Mouse (Mus musculus) CH12.LX (cell line): ENCODE results near the gene Hlf. TPM values are rescaled to one million over a fixed set of nuclear protein-coding genes. Genes with fewer than 3 reads are reported as not detected.
A peak's percentile ranks its signal among the peaks of the same experiment; 100 is the strongest.

Experiments used
- DNase-seq: peaks from one replicate; pipeline ENCODE4 v3.0.0-alpha.2; 2013; ENCODE audit errors: extremely low read depth
- H3K27ac ChIP-seq: 2 replicates; pipeline ENCODE4 v1.5.1; 2012; ENCODE audit warnings: low read depth, mild to moderate bottlenecking, control low read depth, moderate library complexity; ENCODE audit not compliant: insufficient read depth
- H3K27me3 ChIP-seq: replicated peaks from 2 replicates; pipeline ENCODE3; 2012; ENCODE audit warnings: inconsistent platforms
- H3K36me3 ChIP-seq, 2 experiments: replicated peaks in 1 of 2; 2 replicates each; pipeline versions ENCODE3 to v1.6.1; 2012; ENCODE audit warnings: inconsistent platforms in 1 of 2, low read length in 1 of 2, mild to moderate bottlenecking in 1 of 2, mixed read lengths in 1 of 2, moderate library complexity in 1 of 2; ENCODE audit not compliant: control insufficient read depth in 1 of 2, insufficient read depth in 1 of 2
- H3K4me1 ChIP-seq, 2 experiments: 2 replicates each; pipeline ENCODE4 v1.6.1; 2012; ENCODE audit warnings: inconsistent platforms in 1 of 2, moderate library complexity in 1 of 2; ENCODE audit not compliant: insufficient read depth in 2 of 2, control insufficient read depth in 1 of 2
- H3K4me2 ChIP-seq: 2 replicates; pipeline ENCODE4 v1.6.1; 2012; ENCODE audit warnings: low read depth, mild to moderate bottlenecking, control low read depth; ENCODE audit not compliant: poor library complexity, insufficient read depth, severe bottlenecking
- H3K4me3 ChIP-seq, 3 experiments: fragments of 150-350 bp in 1 of 3; sonication (generic) in 1 of 3; replicated peaks in 1 of 3; 2 replicates each; pipeline versions ENCODE3 to v1.5.1; 2011 to 2012; ENCODE audit warnings: low read depth in 2 of 3, low read length in 2 of 3, mild to moderate bottlenecking in 2 of 3, moderate library complexity in 2 of 3, control low read depth in 1 of 3, improper control_type of control experiment in 1 of 3, inconsistent platforms in 1 of 3, mixed read lengths in 1 of 3; ENCODE audit not compliant: poor library complexity in 1 of 3
- H3K79me2 ChIP-seq: replicated peaks from 2 replicates; pipeline ENCODE4 v1.6.1; 2012; ENCODE audit warnings: mild to moderate bottlenecking, moderate library complexity; ENCODE audit not compliant: control insufficient read depth, poor library complexity, insufficient read depth, severe bottlenecking; ENCODE audit errors: extremely low read depth
- H3K9ac ChIP-seq: 2 replicates; pipeline ENCODE4 v1.6.1; 2012; ENCODE audit warnings: low read depth, mild to moderate bottlenecking, control low read depth, moderate library complexity; ENCODE audit not compliant: insufficient read depth
- H3K9me3 ChIP-seq: replicated peaks from 2 replicates; pipeline ENCODE3; 2012; ENCODE audit warnings: low read length, inconsistent platforms, mixed read lengths
- CHD1 ChIP-seq: IDR thresholded peaks from 2 replicates; pipeline ENCODE4 v1.6.1; 2012; ENCODE audit warnings: low read depth, low read length, improper control_type of control experiment, inconsistent platforms
- CTCF ChIP-seq, 2 experiments: IDR thresholded peaks in 1 of 2; conservative IDR thresholded peaks in 1 of 2; 2 replicates each; pipeline ENCODE4 v1.5.1; 2011 to 2012; ENCODE audit warnings: low read depth in 2 of 2, low read length in 2 of 2, improper control_type of control experiment in 1 of 2, inconsistent platforms in 1 of 2, mild to moderate bottlenecking in 1 of 2, moderate library complexity in 1 of 2
- ELF1 ChIP-seq: IDR thresholded peaks from 2 replicates; pipeline ENCODE4 v1.6.1; 2014; ENCODE audit warnings: low read depth, mild to moderate bottlenecking, inconsistent platforms, low read length, improper control_type of control experiment
- EP300 ChIP-seq: IDR thresholded peaks from 2 replicates; pipeline ENCODE4 v1.6.1; 2011; ENCODE audit warnings: low read length, improper control_type of control experiment
- GABPA ChIP-seq: IDR thresholded peaks from 2 replicates; pipeline ENCODE4 v1.6.1; 2012; ENCODE audit warnings: low read depth, low read length, improper control_type of control experiment, inconsistent platforms; ENCODE audit not compliant: insufficient replicate concordance
- IRF4 ChIP-seq: IDR thresholded peaks from 2 replicates; pipeline ENCODE4 v1.6.1; 2014; ENCODE audit warnings: low read depth, mild to moderate bottlenecking, inconsistent platforms, low read length, improper control_type of control experiment
- JUN ChIP-seq: IDR thresholded peaks from 2 replicates; pipeline ENCODE4 v1.6.1; 2011; ENCODE audit warnings: low read depth, mild to moderate bottlenecking, low read length, improper control_type of control experiment, moderate library complexity; ENCODE audit not compliant: insufficient read depth
- JUND ChIP-seq: conservative IDR thresholded peaks from 2 replicates; pipeline ENCODE4 v1.6.1; 2011; ENCODE audit warnings: low read depth, low read length, improper control_type of control experiment
- MAX ChIP-seq: IDR thresholded peaks from 2 replicates; pipeline ENCODE4 v1.6.1; 2011; ENCODE audit warnings: low read length, improper control_type of control experiment
- MXI1 ChIP-seq: IDR thresholded peaks from 2 replicates; pipeline ENCODE4 v1.6.1; 2011; ENCODE audit warnings: mild to moderate bottlenecking, low read depth, low read length, improper control_type of control experiment
- NRF1 ChIP-seq: IDR thresholded peaks from 2 replicates; pipeline ENCODE4 v1.6.1; 2014; ENCODE audit warnings: low read depth, mild to moderate bottlenecking, inconsistent platforms, low read length, improper control_type of control experiment, moderate library complexity
- RAD21 ChIP-seq: IDR thresholded peaks from 2 replicates; pipeline ENCODE4 v1.6.1; 2011; ENCODE audit warnings: low read depth, mild to moderate bottlenecking, low read length, improper control_type of control experiment, moderate library complexity
- RCOR1 ChIP-seq: conservative IDR thresholded peaks from 2 replicates; pipeline ENCODE4 v1.6.1; 2012; ENCODE audit warnings: low read depth, mild to moderate bottlenecking, inconsistent platforms, low read length, improper control_type of control experiment
- SIN3A ChIP-seq: IDR thresholded peaks from 2 replicates; pipeline ENCODE4 v1.6.1; 2012; ENCODE audit warnings: low read length, improper control_type of control experiment, inconsistent platforms
- TBP ChIP-seq: conservative IDR thresholded peaks from 2 replicates; pipeline ENCODE4 v1.6.1; 2011; ENCODE audit warnings: low read depth, low read length, improper control_type of control experiment
- UBTF ChIP-seq: IDR thresholded peaks from 2 replicates; pipeline ENCODE4 v1.6.1; 2012; ENCODE audit warnings: low read depth, mild to moderate bottlenecking, inconsistent platforms, low read length, improper control_type of control experiment, moderate library complexity
- ZC3H11A ChIP-seq: IDR thresholded peaks from 2 replicates; pipeline ENCODE4 v1.6.1; 2012; ENCODE audit warnings: low read depth, mild to moderate bottlenecking, inconsistent platforms, low read length, improper control_type of control experiment
- ZKSCAN1 ChIP-seq: IDR thresholded peaks from 2 replicates; pipeline ENCODE4 v1.6.1; 2012; ENCODE audit warnings: low read depth, inconsistent platforms, low read length, improper control_type of control experiment, borderline replicate concordance
- ZMIZ1 ChIP-seq: IDR thresholded peaks from 2 replicates; pipeline ENCODE4 v1.6.1; 2012; ENCODE audit warnings: low read depth, mild to moderate bottlenecking, inconsistent platforms, low read length, improper control_type of control experiment
- dilution Hi-C: fragments of 300-500 bp; cut with MboI; formaldehyde crosslinking; loops from 2 replicates; pipeline ENCODE4 v1.14.3; 2020; ENCODE audit warnings: low sequenced_read_pairs; ENCODE audit not compliant: extremely low pct_unique_long_range_greater_than_20kb, extremely low pct_ligation_motif_present
- in situ Hi-C: fragments of 300-500 bp; cut with MboI; formaldehyde crosslinking; loops from 3 replicates; pipeline ENCODE4 v1.14.3; 2019; ENCODE audit warnings: low sequenced_read_pairs, low pct_ligation_motif_present, low pct_unique_long_range_greater_than_20kb, mixed read lengths
- polyA plus RNA-seq: library from polyadenylated mRNA; unstranded; fragments of >175 nt; gene quantifications from 2 replicates; pipeline ENCODE4 v1.2.1, GENCODE M21; 2012; ENCODE audit warnings: low read depth; ENCODE audit not compliant: insufficient read length
- total RNA-seq, 2 experiments: library from RNA; depleted of rRNA; stranded (reverse); fragments of 300-350 nt in 1 of 2; fragments of >200 nt in 1 of 2; gene quantifications; 2 replicates each; pipeline ENCODE4 v1.2.3; 2012 to 2014

Gene Hlf
- total and polyA plus RNA-seq, 3 experiments, result 0.08 to 0.36 TPM; not detected in 1

DNA sequence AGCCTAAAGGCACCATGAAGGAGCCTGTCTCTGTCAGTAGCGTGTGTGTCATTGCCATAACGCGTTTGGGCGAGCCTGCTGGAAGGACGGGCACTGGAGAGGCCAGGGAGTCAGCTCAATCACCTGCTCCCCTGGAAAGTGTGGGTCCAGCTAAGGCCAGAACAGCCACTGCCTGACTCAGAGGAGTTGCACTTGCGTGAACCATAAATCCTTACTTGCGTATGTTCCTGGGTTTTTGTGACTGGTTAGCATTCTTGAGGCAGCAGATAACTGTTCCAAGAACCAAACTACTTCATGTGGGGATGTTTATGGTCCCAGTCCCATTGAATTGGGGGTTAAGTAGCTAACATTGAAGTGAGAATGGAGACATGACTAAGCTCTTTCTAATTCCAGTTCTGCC, 38.0 kb downstream of the Hlf start:
- H3K4me1 ChIP-seq, result peaks cover 8 to 30% of the 10 kb centered on the region in 2 experiments
- DNase-seq, result no peak
- dilution Hi-C loops, result no loop called here
- no peaks in the 10 kb centered on the region for H3K36me3 ChIP-seq
- in situ Hi-C loops, result no loop called here
- no peak overlapping the region for H3K9ac ChIP-seq
- no peaks in the 10 kb centered on the region for H3K79me2 ChIP-seq
- H3K4me2 ChIP-seq, result no peak overlapping the region
- H3K27me3 ChIP-seq, result no peaks in the 10 kb centered on the region
- no peaks in the 10 kb centered on the region for H3K9me3 ChIP-seq
- TF ChIP-seq ZC3H11A (no peak), JUND (no peak), SIN3A (no peak), ZKSCAN1 (no peak), IRF4 (no peak), MXI1 (no peak), CHD1 (no peak), CTCF (conservative IDR thresholded peaks at IDR 0.05 in 1 of 2, IDR thresholded peaks at IDR 0.05 in 1 of 2; ENCODE audit: low read depth in 2 of 2, low read length in 2 of 2) (no peak), ZMIZ1 (no peak), RCOR1 (no peak), JUN (no peak), ELF1 (no peak), UBTF (no peak), MAX (no peak)
- H3K4me3 ChIP-seq, result no peak overlapping the region
- H3K27ac ChIP-seq, result 0 out of 2 replicates have a peak overlapping the region, but pooled peaks have one; percentile 24

DNA sequence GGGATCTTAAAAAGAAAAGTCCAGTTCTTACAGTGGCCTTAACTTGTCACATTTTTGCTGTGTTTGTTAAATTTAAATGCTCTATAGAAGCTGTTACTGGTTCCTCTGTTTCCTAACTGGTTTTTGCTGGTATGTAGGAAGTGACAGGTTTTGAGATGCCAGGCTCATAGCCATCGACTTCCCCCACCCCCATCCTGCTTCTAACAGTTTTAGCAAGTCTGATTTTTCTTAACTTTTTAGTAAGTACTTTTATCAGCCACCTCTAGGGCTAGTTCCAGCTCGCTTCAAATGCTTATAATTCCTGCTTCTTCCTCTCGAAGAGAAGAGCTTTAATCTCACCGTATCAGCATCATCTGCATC, 40.6 kb downstream of the Hlf start:
- no peaks in the 10 kb centered on the region for H3K79me2 ChIP-seq
- H3K4me3 ChIP-seq, result no peak overlapping the region
- no peak overlapping the region for H3K9ac ChIP-seq
- no peaks in the 10 kb centered on the region for H3K36me3 ChIP-seq
- no peaks in the 10 kb centered on the region for H3K27me3 ChIP-seq
- no peak for TF ChIP-seq UBTF
- TF ChIP-seq NRF1, result no peak
- no peak for TF ChIP-seq GABPA
- TF ChIP-seq MXI1, result 0 out of 2 replicates have a peak, but pooled peaks have one; percentile 18
- TF ChIP-seq EP300, result no peak
- TF ChIP-seq RAD21, result no peak
- no peak for TF ChIP-seq TBP
- TF ChIP-seq JUN, result no peak
- 0 out of 2 replicates have a peak, but pooled peaks have one; percentile 2 for TF ChIP-seq ELF1
- no peak overlapping the region for H3K27ac ChIP-seq
- dilution Hi-C loops (no loop called here), in situ Hi-C loops (no loop called here)
- no peak for DNase-seq
- H3K4me1 ChIP-seq, result peaks cover 4 to 11% of the 10 kb centered on the region in 2 experiments
- no peaks in the 10 kb centered on the region for H3K9me3 ChIP-seq
- H3K4me2 ChIP-seq, result peak overlapping the region; percentile 32; the same call in 1 of the 2 replicates
